Mouse (Mus musculus): Measurements from ENCODE around the gene Fgr.
A peak's percentile ranks its signal among the peaks of the same experiment; 100 is the strongest.
"Not testable (repeated sequence)": the region's sequence is repeated elsewhere in the genome, so short reads cannot be mapped to it uniquely, and the experiment has no call there.

Gene Fgr

DNA sequence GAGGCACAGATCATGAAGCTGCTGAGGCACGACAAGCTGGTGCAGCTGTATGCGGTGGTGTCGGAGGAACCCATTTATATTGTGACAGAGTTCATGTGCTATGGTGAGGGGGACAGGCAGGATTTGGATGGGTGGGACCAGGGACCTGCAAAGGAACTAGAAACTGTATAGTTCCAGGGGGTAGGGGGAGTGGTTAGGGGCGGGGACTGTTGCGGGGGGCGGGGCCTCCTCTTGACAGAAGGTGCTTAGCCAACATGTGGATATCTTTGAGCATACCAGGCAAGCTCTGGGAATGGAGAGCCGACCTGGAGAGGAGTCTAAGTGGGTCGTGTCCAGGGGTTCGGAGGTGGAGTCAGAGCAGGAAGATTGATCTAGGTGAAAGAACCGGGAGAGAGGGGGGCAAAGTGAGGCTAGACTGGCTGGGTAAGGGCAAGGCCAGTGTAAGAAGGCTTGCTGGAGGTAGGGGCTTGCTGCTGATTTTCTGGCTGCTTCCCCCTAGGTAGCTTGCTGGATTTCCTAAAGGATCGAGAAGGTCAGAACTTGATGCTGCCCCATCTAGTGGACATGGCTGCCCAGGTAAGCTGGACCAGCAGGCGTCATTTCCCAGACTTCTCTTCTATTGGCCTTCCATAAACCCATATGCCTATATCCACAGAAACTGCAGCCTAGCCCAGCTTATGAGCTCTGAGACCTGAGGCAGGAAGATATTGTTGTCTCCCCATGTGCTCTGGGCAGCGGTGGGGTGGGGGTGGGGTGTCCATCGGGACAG is 23.8 kb downstream of the Fgr start:
- no peak for DNase-seq

DNA sequence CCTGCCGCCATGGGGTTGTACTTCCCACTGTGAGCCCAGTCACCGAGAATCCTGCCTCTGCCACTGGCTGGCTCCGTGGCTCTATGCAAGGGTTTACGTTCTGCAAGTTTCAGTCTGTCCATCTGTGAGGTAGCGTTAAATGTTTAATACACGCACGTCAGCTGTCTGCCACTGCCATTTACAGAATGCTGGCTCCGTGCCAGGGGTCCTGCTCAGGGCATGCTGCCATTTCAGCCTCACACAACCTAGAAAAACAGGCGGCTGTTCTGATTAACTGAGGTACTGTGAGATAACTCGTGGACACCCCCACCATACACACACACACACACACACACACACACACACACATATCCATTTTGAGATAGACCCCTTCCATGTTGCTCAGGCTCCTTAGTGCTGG is 29.0 kb downstream of the Fgr start:
- DNase-seq, result peak; percentile 45

DNA sequence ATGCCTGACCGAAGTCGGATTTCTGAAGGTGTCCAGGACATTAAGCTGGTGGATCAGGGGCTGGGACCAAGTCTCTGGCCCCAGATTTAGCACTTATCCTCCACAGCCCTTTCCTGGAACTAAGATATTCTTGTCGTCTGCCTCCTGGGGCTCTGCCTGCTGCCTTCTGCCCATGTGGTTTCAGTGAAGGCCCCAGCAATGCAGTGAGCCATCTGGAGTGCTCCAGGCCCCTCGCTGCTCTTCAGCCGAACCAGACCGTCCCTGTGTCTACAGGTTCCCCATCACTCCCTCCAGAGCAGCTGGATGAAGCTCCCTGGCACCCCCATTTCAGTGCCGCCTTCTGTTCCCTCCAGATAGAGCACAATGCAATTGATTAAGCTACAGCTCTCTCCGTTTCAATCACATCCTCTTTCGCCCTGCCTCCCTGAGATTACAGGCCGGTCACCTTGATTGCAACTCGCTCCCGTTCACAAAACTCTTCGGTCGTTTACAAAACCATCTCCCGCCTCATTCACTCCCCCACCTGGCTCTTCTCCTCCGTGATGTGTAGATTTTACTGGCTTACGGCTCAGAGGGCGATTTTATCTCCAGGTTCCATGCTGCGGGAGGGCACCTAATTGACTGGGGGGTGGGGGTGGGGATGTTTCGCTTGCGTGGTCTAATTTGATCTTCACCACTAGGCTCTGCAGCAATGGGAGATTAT is 29.6 kb downstream of the Fgr start:
- no peak for DNase-seq

GRCm38 (mm10) chr4:133005233-133005632 is 31.3 kb downstream of the Fgr start:
- DNase-seq, result peak; percentile 85

GRCm38 (mm10) chr4:133005885-133006451 is 32.1 kb downstream of the Fgr start:
- not testable (repeated sequence) for DNase-seq

DNA sequence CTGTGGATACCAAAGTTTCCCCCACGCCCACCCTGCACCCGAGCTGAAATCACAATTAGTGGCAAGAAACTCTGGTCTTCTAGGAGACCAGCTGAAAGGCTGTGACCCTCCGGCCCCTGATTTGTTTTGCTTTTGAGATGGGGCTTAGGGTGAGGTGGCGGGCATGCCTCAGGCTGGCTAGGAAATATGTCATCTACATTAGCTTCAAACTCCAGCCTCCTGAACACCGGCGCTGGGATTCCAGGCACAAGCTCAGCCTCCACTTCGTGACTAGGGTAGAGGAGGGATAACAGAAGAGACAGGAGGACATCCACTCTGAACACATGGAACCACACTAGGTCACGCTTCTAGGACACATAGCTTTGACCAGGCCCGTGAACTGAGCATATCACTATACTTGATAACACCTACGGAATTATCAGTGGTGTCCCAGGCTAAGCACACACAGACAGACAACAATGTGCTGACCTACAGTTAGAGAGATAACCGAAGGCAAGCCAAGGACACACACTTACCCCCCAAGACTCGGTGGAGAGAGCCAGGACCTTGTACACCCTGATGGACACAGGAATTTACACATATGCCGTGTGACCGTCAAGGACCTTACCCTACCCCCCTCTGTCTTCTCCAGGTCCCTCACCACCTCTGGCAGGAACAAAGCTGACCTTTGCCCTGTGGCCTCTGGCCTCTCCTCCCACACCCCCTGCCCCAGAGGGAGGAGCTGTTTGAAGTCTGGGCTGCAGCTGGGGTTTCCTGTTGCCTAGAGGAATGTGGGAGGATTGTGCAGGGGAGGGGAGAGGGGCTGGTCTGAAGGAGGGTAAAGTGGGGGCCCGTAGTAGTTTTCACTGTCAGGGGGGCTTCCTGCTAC is 33.9 kb downstream of the Fgr start:
- no peak for DNase-seq

DNA sequence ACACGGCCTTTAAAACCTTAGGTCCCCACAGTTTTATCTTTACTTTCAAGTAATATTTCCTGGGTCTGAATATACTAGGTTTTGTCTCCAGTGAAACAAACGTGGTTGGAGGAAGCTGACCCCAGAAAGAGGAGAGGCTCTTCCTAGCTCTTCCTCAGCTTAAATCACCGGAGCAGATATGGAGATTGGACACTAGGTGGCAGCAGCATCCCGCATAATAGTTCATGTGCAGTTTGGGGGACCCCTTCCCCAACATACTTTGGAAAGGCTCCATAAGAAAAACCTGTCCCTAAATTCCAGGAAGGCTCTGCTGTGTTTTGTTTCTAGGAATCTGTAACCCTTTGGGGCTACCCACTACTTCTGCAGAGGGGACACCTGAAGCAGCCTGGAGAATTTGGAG is 35.2 kb downstream of the Fgr start:
- peak; percentile 77 for DNase-seq

GRCm38 (mm10) chr4:133009676-133010075 is 35.8 kb downstream of the Fgr start:
- DNase-seq, result no peak

DNA sequence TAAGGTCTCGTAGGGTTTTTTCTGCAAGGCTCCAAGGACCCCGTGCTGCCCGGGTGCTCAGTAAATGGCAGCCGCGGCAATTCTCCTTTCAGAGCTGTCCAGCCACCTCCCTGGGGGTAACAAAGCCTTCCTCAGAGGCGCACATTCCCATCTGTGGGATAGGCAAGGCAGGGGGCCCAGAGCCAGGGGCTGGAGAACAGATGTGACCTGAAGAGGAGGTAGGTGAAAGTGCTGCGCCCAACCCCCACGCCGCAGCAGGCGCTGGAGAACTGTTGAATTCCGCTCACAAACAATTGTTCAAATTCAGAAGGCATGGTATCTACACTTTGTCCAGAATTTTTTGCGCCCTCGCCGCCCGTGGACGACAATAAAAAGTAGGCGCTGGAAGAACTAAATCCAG is 36.7 kb downstream of the Fgr start:
- DNase-seq, result no peak

- DNase-seq, result peak; percentile 94
Measured at GRCm38 (mm10) chr4:133011028-133011820, 37.3 kb downstream of the Fgr start, which contains the start of gene Ahdc1. Ahdc1 (plus strand) TSS chr4:133011260.

- DNase-seq, result peak; percentile 67
Measured at GRCm38 (mm10) chr4:133011821-133012775, 38.2 kb downstream of the Fgr start.

GRCm38 (mm10) chr4:133012776-133013265 is 38.9 kb downstream of the Fgr start:
- peak; percentile 27 for DNase-seq

DNA sequence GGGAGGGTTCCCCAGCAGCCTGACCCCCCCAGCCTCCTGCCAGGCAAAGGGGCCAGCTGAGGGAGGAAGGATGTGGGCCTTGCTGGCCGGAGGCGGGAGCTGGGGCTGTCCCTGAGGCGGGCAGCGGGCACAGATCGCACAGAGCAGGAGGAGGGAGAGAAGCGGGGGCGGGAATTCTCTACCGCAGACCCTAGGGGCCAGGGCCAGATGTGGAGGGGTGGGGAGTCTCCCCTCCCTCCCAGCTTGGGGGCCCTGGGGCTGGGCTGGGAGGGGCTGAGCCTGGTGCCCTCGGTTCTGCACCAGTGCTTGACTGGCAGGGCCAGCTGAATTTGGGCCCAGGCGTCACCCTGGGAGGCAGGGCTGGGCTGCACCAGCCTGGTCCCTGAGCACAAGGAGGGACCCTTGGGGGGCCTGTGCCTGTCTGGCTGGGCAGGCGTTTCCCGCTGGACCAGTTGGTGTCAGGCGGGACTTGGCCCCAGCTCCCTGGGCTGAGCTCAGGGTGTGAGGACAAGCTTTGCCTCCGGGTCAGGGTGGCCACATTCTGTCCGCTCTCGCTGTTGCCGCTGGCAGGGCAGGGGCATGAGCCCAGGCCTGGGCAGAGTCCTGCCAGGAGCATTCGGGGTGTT is 39.5 kb downstream of the Fgr start:
- DNase-seq, result peak; percentile 58

DNA sequence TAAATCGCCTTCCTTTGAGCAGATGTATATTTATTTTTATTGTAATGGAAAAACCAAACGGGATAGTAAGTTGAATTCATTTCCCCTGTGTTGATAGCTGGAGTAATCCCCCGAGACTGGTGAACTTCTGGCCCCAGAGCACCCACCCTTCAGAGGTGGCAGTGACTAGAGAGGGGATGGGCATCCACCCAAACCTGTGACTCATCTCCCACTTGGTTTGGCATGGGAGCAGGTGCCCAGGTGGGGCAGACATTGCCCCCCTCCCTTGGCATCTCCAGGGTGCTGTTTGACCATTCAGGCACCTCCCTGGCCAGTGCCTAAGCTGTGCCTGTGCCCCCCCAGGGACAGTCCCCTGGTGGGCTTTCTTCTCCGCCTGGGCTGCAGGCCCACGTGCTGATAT is 40.2 kb downstream of the Fgr start:
- no peak for DNase-seq

DNA sequence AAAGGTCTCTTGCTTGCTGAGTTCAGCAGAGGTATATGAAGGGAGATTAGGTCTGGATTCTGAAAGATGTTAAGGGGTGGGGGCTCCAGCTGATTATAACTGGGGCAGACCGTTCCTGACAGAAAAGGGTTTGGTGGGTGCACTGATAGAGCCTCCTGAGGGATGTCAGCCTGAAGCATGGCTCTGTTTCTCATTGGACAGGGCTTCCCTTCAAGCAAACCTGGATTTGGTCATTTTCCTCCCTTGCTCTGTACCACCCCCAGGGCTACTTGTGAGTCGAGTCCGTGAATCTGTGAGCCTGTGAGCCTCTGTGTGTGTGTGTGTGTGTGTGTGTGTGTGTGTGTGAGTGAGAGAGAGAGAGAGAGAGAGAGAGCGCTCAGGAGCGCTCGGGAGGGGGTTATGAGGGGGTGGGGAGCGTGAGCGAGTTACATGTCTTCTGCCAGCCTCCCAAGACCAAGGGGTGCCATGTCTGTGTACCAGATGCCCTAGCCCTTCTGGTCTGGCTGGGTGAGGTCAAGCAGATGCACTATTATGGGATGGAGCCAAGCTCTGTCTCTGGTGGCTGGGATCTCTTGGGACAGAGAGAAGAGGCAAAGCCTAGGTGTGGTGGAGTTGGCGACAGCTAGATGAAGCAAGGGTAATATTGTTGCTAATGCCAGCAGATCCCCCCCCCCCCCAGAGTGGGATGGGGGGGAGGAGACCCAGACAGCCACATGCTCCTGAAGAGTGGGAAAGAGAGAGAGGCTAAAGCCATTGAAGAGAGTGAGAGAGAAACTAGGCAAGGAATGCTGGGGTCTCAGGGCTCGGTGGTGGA is 41.2 kb downstream of the Fgr start:
- DNase-seq, result no peak

GRCm38 (mm10) chr4:133015710-133016651 is 42.1 kb downstream of the Fgr start:
- DNase-seq, result peak; percentile 35

GRCm38 (mm10) chr4:133016677-133017415 is 43.0 kb downstream of the Fgr start:
- DNase-seq, result no peak

Data from lung, postnatal 14 days (tissue).